Mouse (Mus musculus) retina, postnatal 7 days (tissue): ENCODE measurements around the gene Kcnk10.

Source experiments
- DNase-seq: peaks from one replicate; pipeline ENCODE4 v3.0.0-alpha.2; 2012; ENCODE audit warnings: low read depth, low spot score

The Kcnk10 gene

GRCm38 (mm10) chr12:98571896-98572680, 6.0 kb downstream of the Kcnk10 start:
- no peak for DNase-seq

- no peak for DNase-seq
Observed at GRCm38 (mm10) chr12:98569380-98569779, 8.7 kb downstream of the Kcnk10 start.

GRCm38 (mm10) chr12:98567877-98568276, 10.2 kb downstream of the Kcnk10 start:
- DNase-seq = no peak

- no peak for DNase-seq
Observed at GRCm38 (mm10) chr12:98564383-98564782, 13.7 kb downstream of the Kcnk10 start.

- DNase-seq = no peak
Observed at GRCm38 (mm10) chr12:98563261-98563660, 14.8 kb downstream of the Kcnk10 start.

- no peak for DNase-seq
Observed at GRCm38 (mm10) chr12:98562341-98562977, 15.7 kb downstream of the Kcnk10 start.

GRCm38 (mm10) chr12:98560038-98560437, 18.1 kb downstream of the Kcnk10 start:
- DNase-seq = no peak

- DNase-seq = no peak
Observed at GRCm38 (mm10) chr12:98557013-98557677, 21.0 kb downstream of the Kcnk10 start.

GRCm38 (mm10) chr12:98549981-98550380, 28.1 kb downstream of the Kcnk10 start:
- no peak for DNase-seq

- DNase-seq = no peak
Observed at GRCm38 (mm10) chr12:98548141-98548540, 30.0 kb downstream of the Kcnk10 start.

GRCm38 (mm10) chr12:98545875-98546274, 32.2 kb downstream of the Kcnk10 start:
- no peak for DNase-seq

- DNase-seq = no peak
Observed at GRCm38 (mm10) chr12:98545251-98545560, 32.9 kb downstream of the Kcnk10 start.

GRCm38 (mm10) chr12:98544545-98545250, 33.4 kb downstream of the Kcnk10 start:
- no peak for DNase-seq

- DNase-seq = no peak
Observed at GRCm38 (mm10) chr12:98536760-98537159, 41.4 kb downstream of the Kcnk10 start.

- no peak for DNase-seq
Observed at GRCm38 (mm10) chr12:98536036-98536435, 42.1 kb downstream of the Kcnk10 start.

- no peak for DNase-seq
Observed at GRCm38 (mm10) chr12:98535494-98535901, 42.6 kb downstream of the Kcnk10 start.

- no peak for DNase-seq
Observed at GRCm38 (mm10) chr12:98528635-98529034, 49.5 kb downstream of the Kcnk10 start.

GRCm38 (mm10) chr12:98525361-98525760, 52.7 kb downstream of the Kcnk10 start:
- no peak for DNase-seq

GRCm38 (mm10) chr12:98524331-98525311, 53.5 kb downstream of the Kcnk10 start:
- DNase-seq = no peak

GRCm38 (mm10) chr12:98521311-98521710, 56.8 kb downstream of the Kcnk10 start:
- DNase-seq = no peak

- DNase-seq = no peak
Observed at GRCm38 (mm10) chr12:98520568-98520931, 57.6 kb downstream of the Kcnk10 start.
